Mouse (Mus musculus): ENCODE data around the gene Ms4a2. TPM values are rescaled to one million over a fixed set of nuclear protein-coding genes. Genes with fewer than 3 reads are reported as not detected.

Ms4a2 gene
- not detected in 2 replicates for polyA plus RNA-seq (2021; fragmentation: Nextera tagmentation)
- long read RNA-seq, experiment 1, result 0 reads
- long read RNA-seq, experiment 2, result 0 reads

DNA sequence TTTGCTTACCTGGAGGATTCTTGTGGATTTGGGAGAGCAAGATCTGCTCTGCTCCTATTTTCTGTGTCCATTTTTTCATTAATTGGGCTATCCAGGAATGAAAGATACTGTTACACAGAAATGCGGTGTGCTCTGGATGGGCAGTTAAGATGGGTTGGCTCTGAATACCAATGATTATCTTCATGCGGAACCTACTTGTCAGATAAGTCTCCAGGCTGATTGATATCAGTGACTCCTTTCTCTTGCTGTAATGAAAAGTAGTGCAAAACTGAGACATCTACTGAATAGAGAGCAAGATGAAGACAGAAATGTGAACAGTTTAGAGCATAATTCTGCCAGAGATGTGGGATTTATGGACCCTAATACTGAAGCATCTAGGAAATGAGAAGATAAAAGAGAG lies at the start of gene Ms4a2:
Gene Ms4a2 (minus strand): TSS at position 169 of the 400 bp plus-strand sequence.

DNA sequence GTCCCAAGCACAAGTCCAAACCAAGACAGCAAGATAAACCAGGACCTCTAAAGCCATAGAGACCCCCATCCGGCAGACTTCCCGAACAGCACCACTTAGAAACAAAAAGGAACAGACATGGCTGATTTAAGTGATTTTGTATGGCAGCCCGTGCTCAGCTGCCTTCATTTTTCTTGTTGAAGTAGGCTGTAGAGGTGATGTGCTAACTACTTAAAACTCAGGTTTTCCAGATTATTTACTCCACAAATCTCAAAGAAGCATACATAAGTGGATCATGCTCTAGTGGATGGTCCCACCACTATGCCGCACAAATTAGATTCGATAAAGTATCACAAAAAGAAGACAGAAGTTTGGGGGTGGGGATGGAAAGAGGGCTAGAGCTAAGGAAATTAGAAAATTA lies 36.9 kb upstream of the Ms4a2 start, which contains the start of gene Oosp2:
Gene Oosp2 (minus strand): TSS at position 101 of the 400 bp plus-strand sequence.

DNA sequence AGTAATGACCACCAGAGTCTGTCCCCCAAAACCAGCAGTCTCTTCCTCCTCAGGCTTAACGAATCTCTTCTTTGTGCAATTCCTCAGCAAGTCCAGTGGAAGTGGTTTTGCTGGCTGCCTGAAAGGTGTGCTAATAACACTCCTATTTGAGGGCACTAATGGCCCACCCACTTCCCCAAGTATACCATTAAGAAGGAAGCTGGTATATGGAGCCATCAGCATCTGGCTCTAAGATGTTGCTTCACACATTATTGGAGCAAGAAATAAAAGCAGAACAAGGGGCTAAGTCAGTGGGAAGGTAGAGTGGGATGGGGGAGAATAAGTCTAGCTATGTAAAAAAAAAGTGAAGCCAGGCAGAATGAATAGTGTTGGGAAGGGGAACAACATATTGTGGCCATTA lies 17.2 kb upstream of the Ms4a2 start, which contains the start of gene Ms4a3:
Gene Ms4a3 (minus strand): TSS at position 120 of the 400 bp plus-strand sequence.

DNA sequence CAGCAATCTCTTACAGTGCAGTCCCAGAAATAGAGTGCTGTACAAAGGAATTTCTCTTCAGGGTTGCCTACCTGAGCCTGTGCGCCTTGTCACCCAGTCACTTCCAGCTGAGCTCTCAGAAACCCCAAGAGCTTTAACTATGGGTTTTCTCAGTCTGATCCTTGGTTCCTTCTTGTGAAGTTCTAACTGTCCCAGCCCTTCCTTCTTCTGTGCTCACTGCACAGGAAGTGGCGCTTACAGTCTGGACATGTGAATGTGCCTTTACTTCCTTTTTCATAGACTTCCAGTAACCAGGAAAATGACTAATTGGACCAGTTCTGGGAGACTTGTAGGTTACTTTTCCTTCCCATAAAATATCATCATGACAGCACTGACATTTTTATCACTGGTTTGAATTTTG lies 18.9 kb downstream of the Ms4a2 start, which contains the start of gene Ms4a6d:
Gene Ms4a6d (minus strand): TSS at position 247 of the 400 bp plus-strand sequence.

Other genes starting within 250 kb of the Ms4a2 start
- gene Ms4a4a, start 248.2 kb downstream of the Ms4a2 start, polyA plus RNA-seq (2021; fragmentation: Nextera tagmentation), result 0.30 TPM in 1 of 2 replicates, not detected in the other
- 0.15 and 0.60 TPM in 2 replicates for gene Ms4a4c, start 218.9 kb downstream of the Ms4a2 start, polyA plus RNA-seq (2021; fragmentation: Nextera tagmentation)
- gene Ms4a4b, start 180.2 kb downstream of the Ms4a2 start, polyA plus RNA-seq (2021; fragmentation: Nextera tagmentation), result 0.23 TPM in 1 of 2 replicates, not detected in the other
- gene Ms4a6c, start 154.4 kb downstream of the Ms4a2 start, polyA plus RNA-seq (2021; fragmentation: Nextera tagmentation), result 0.92 and 1.4 TPM in 2 replicates
- gene Gm8369, start 137.8 kb downstream of the Ms4a2 start, polyA plus RNA-seq (2021; fragmentation: Nextera tagmentation), result 0.40 TPM in 1 of 2 replicates, not detected in the other
- 2.0 and 2.5 TPM in 2 replicates for gene Ms4a6b, start 107.2 kb downstream of the Ms4a2 start, polyA plus RNA-seq (2021; fragmentation: Nextera tagmentation)
- not detected in 2 replicates for gene Ms4a4d, start 86.9 kb downstream of the Ms4a2 start, polyA plus RNA-seq (2021; fragmentation: Nextera tagmentation)
- gene Ms4a6d, start 18.9 kb downstream of the Ms4a2 start, polyA plus RNA-seq (2021; fragmentation: Nextera tagmentation), result 1.5 and 1.8 TPM in 2 replicates
- gene Ms4a3, start 17.1 kb upstream of the Ms4a2 start, polyA plus RNA-seq (2021; fragmentation: Nextera tagmentation), result not detected in 2 replicates
- not detected in 2 replicates for gene Oosp2, start 36.8 kb upstream of the Ms4a2 start, polyA plus RNA-seq (2021; fragmentation: Nextera tagmentation)
- not detected in 2 replicates for gene Oosp1, start 67.4 kb upstream of the Ms4a2 start, polyA plus RNA-seq (2021; fragmentation: Nextera tagmentation)
- not detected in 2 replicates for gene Oosp3, start 73.3 kb upstream of the Ms4a2 start, polyA plus RNA-seq (2021; fragmentation: Nextera tagmentation)
- not detected in 2 replicates for gene Gif, start 123.8 kb upstream of the Ms4a2 start, polyA plus RNA-seq (2021; fragmentation: Nextera tagmentation)
- 50.9 and 52.3 TPM in 2 replicates for gene Mrpl16, start 146.7 kb upstream of the Ms4a2 start, polyA plus RNA-seq (2021; fragmentation: Nextera tagmentation)
- 6.8 and 7.4 TPM in 2 replicates for gene Stx3, start 195.7 kb upstream of the Ms4a2 start, polyA plus RNA-seq (2021; fragmentation: Nextera tagmentation)
- not detected in 2 replicates for gene Olfr1417, start 215.5 kb upstream of the Ms4a2 start, polyA plus RNA-seq (2021; fragmentation: Nextera tagmentation)
- gene Olfr1418, start 237.3 kb upstream of the Ms4a2 start, polyA plus RNA-seq (2021; fragmentation: Nextera tagmentation), result not detected in 2 replicates